Mouse (Mus musculus): ENCODE results near the gene Nup62.

DNA sequence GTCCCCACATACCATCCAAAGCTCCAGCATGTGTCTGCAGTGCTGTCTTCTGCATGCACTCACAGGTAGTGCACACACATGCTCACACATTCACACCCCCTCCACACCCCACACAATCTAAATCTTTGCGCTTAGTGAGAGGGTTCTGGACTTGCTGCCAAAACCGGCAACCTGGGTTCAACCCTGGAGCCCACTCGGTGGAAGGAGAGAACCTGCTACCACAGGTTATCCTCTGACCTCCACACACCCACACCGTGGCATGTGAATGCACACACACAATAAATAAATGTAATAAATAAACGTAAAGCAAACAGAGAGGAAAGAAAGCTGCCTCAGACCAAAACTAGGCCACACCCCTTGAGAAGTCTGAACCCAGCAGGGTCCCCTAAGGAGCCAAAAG, 31.9 kb downstream of the Nup62 start:
- TF ChIP-seq POLR2A (IDR thresholded peaks at IDR 0.05; ENCODE audit: control insufficient read depth, low read depth, low read length): no peak
- TF ChIP-seq CTCF (IDR thresholded peaks at IDR 0.05; ENCODE audit: control insufficient read depth, insufficient read depth, insufficient replicate concordance, low read depth, low read length): no peak

Data from testis, adult 2 months (tissue).